21 mouse cellular contexts compared by ENCODE assay signal in genomic region chr16:4501703-4502102, GRCm38 (mm10). TPM values are rescaled to one million over a fixed set of nuclear protein-coding genes. Genes with fewer than 3 reads are reported as not detected.
A peak's percentile ranks its signal among the peaks of the same experiment; 100 is the strongest.
DNase-seq lines count a peak whose midpoint lies in the region; ATAC-seq and TF ChIP-seq lines count a peak whose summit lies in the region.
"Had no signal": no experiment of that assay in that cellular context is flagged by ENCODE, and none has a peak within 500 bp of the region (broad histone marks: within the 10 kb centered on the region; RNA-seq: fewer than 3 reads in every experiment).

No protein-coding gene starts in this region.

- peaks cover 75% of the 10 kb centered on the region for H3K4me1 ChIP-seq in heart, embryonic 13.5 days
- H3K4me1 ChIP-seq in heart, postnatal 0 days (ENCODE audit: control insufficient read depth, insufficient read depth): peaks cover 51% of the 10 kb centered on the region
- H3K4me1 ChIP-seq in brown adipose tissue, adult 24 weeks (ENCODE audit: control insufficient read depth, insufficient read depth, insufficient read length, low read length): peaks cover 25% of the 10 kb centered on the region
- peaks cover 17% of the 10 kb centered on the region for H3K4me1 ChIP-seq in small intestine, adult 2 months (ENCODE audit: control insufficient read depth, insufficient read depth, insufficient read length, low read length)
- H3K4me1 ChIP-seq: forebrain, embryonic 10.5 days; forebrain, embryonic 13.5 days; hindbrain, embryonic 12.5 days; hindbrain, embryonic 15.5 days had no signal

- TF ChIP-seq EP300 in heart, postnatal 0 days (IDR thresholded peaks at IDR 0.05; ENCODE audit: low read depth): no peak

- TF ChIP-seq POLR2A in small intestine, adult 2 months (IDR thresholded peaks at IDR 0.05; ENCODE audit: low read depth, low read length): no peak

- no peak overlapping the region for H3K4me3 ChIP-seq in heart, embryonic 13.5 days
- no peak overlapping the region for H3K4me3 ChIP-seq in heart, postnatal 0 days (ENCODE audit: low read depth, low read length)
- no peak overlapping the region for H3K4me3 ChIP-seq in brown adipose tissue, adult 24 weeks (ENCODE audit: insufficient read depth, low read depth, low read length)
- no peak overlapping the region for H3K4me3 ChIP-seq in small intestine, adult 2 months (ENCODE audit: low read depth, low read length)
- H3K4me3 ChIP-seq: forebrain, embryonic 10.5 days; forebrain, embryonic 13.5 days; hindbrain, embryonic 12.5 days; hindbrain, embryonic 15.5 days had no signal

- ATAC-seq in heart, embryonic 13.5 days (ENCODE audit: extremely low read depth, insufficient number of reproducible peaks, low FRiP score, low TSS enrichment): no peak
- no peak for ATAC-seq in heart, postnatal 0 days (ENCODE audit: insufficient read depth, low read depth)
- no peak for ATAC-seq in megakaryocyte progenitor cell, adult 5-6 weeks (replicated peaks; ENCODE audit: poor library complexity)
- ATAC-seq: activated CD4-positive, CD25-positive, alpha-beta regulatory T cell, adult 4 months; CD4-positive, CD25-positive, alpha-beta regulatory T cell, adult 4 months; forebrain, embryonic 13.5 days; forebrain, embryonic 16.5 days had no signal

- peak overlapping the region; percentile 82 for H3K27ac ChIP-seq in heart, embryonic 13.5 days (replicated peaks)
- peak overlapping the region; percentile 94 for H3K27ac ChIP-seq in heart, postnatal 0 days (ENCODE audit: low read depth)
- H3K27ac ChIP-seq in brown adipose tissue, adult 24 weeks (replicated peaks; ENCODE audit: low read depth, low read length): peak overlapping the region; percentile 94
- H3K27ac ChIP-seq in small intestine, adult 2 months (ENCODE audit: insufficient read depth, low read depth, low read length): peak overlapping the region; percentile 37; the same call in 1 of the 2 replicates
- H3K27ac ChIP-seq: forebrain, embryonic 10.5 days; forebrain, embryonic 13.5 days; hindbrain, embryonic 12.5 days; hindbrain, embryonic 15.5 days had no signal

- no peaks in the 10 kb centered on the region for H3K9me3 ChIP-seq in heart, embryonic 13.5 days
- H3K9me3 ChIP-seq in heart, postnatal 0 days (replicated peaks; ENCODE audit: control insufficient read depth, low read length): no peaks in the 10 kb centered on the region
- H3K9me3 ChIP-seq: forebrain, embryonic 10.5 days; forebrain, embryonic 13.5 days; hindbrain, embryonic 12.5 days; hindbrain, embryonic 15.5 days had no signal

- H3K9ac ChIP-seq in heart, embryonic 13.5 days: peak overlapping the region; percentile 54; the same call in 1 of the 2 replicates
- H3K9ac ChIP-seq in heart, postnatal 0 days (replicated peaks; ENCODE audit: low read depth, low read length): no peak overlapping the region
- H3K9ac ChIP-seq: forebrain, embryonic 13.5 days; hindbrain, embryonic 12.5 days; hindbrain, embryonic 15.5 days had no signal

- TF ChIP-seq CTCF in heart, postnatal 0 days (IDR thresholded peaks at IDR 0.05; ENCODE audit: low read depth): no peak
- no peak for TF ChIP-seq CTCF in small intestine, adult 2 months (IDR thresholded peaks at IDR 0.05; ENCODE audit: extremely low read depth, insufficient read length, insufficient replicate concordance, low read depth, low read length)

- intact Hi-C loops in heart, postnatal 25 days (cut with DNase I): no loop called here
- intact Hi-C loops in heart, postnatal 14 days (cut with DNase I): no loop called here

- H3K36me3 ChIP-seq in heart, embryonic 13.5 days: peaks cover 35% of the 10 kb centered on the region
- peaks cover 21% of the 10 kb centered on the region; the same call in 1 of the 2 replicates for H3K36me3 ChIP-seq in heart, postnatal 0 days (replicated peaks; ENCODE audit: control insufficient read depth, insufficient read depth, low read length)
- H3K36me3 ChIP-seq in small intestine, adult 2 months (ENCODE audit: control insufficient read depth, insufficient read depth, low read length): no peaks in the 10 kb centered on the region
- H3K36me3 ChIP-seq: forebrain, embryonic 10.5 days; hindbrain, embryonic 12.5 days; hindbrain, embryonic 15.5 days had no signal

- DNase-seq in heart, postnatal 25 days (ENCODE audit: low spot score): no peak
- DNase-seq in heart, postnatal 0 days (ENCODE audit: low spot score): no peak
- DNase-seq in heart, postnatal 14 days: no peak
- DNase-seq: adrenal gland, adult 8-10 months; adrenal gland, postnatal 25 days; cerebellum, adult 18-20 months; cerebellum, adult 9-10 months; cerebellum, postnatal 14 days; gastrocnemius, postnatal 36 days; kidney, adult 18-20 months had no signal

- no peaks in the 10 kb centered on the region for H3K27me3 ChIP-seq in heart, embryonic 13.5 days (replicated peaks)
- no peaks in the 10 kb centered on the region for H3K27me3 ChIP-seq in heart, postnatal 0 days (ENCODE audit: control insufficient read depth, insufficient read depth, low read length)
- H3K27me3 ChIP-seq in small intestine, adult 2 months (ENCODE audit: control insufficient read depth, insufficient read depth, low read length): no peaks in the 10 kb centered on the region
- H3K27me3 ChIP-seq: forebrain, embryonic 13.5 days; hindbrain, embryonic 12.5 days; hindbrain, embryonic 15.5 days had no signal

- no peak overlapping the region for H3K4me2 ChIP-seq in heart, embryonic 13.5 days
- no peak overlapping the region for H3K4me2 ChIP-seq in heart, postnatal 0 days (ENCODE audit: low read depth, low read length)
- H3K4me2 ChIP-seq: forebrain, embryonic 13.5 days; hindbrain, embryonic 12.5 days; hindbrain, embryonic 15.5 days had no signal

- WGBS in heart, embryonic 13.5 days: 80% methylated on average over 3 of the region's 3 CpGs
- 60% methylated on average over 3 of the region's 3 CpGs for WGBS in heart, postnatal 0 days
- WGBS in small intestine, adult 2 months: 49% methylated on average over 3 of the region's 3 CpGs

RNA-seq across cellular contexts. Expression of gene Srl, which starts 39.9 kb away (rescaled TPM):
- polyA plus RNA-seq in heart, embryonic 13.5 days (2015; fragmentation: Nextera tagmentation; extraction: Ambion mirVana): 177 and 181 TPM in 2 replicates
- total RNA-seq in heart, postnatal 25 days (2021): 1,000 to 10,000 TPM; 1,004 to 1,109 TPM
- 910 and 974 TPM in 2 replicates for total RNA-seq in heart, postnatal 0 days (2014; rRNA removed; ENCODE audit: low replicate concordance)
- polyA plus RNA-seq in heart, postnatal 0 days (2015; fragmentation: Nextera tagmentation; extraction: Ambion mirVana): 346 and 419 TPM in 2 replicates
- total RNA-seq in heart, postnatal 14 days (2021): 1,000 to 10,000 TPM; 1,039 to 1,112 TPM
- polyA plus RNA-seq in brown adipose tissue, adult 24 weeks (2012; ENCODE audit: insufficient read depth, insufficient read length, missing spikeins): 17.3 and 26.8 TPM in 2 replicates
- 0.18 and 0.25 TPM in 2 replicates for polyA plus RNA-seq in small intestine, adult 2 months (2012; rRNA removed)
- total RNA-seq in megakaryocyte progenitor cell, adult 5-6 weeks (2015): 2.9 and 4.4 TPM in 2 replicates
- 13.9 and 18.7 TPM in 2 replicates for total RNA-seq in megakaryocyte progenitor cell, adult 5-6 weeks (2017)

RNA-seq across cellular contexts. Expression of gene Tfap4, which starts 58.0 kb away (rescaled TPM):
- 6.3 and 7.7 TPM in 2 replicates for polyA plus RNA-seq in heart, embryonic 13.5 days (2015; fragmentation: Nextera tagmentation; extraction: Ambion mirVana)
- total RNA-seq in heart, postnatal 25 days (2021): 1 to 10 TPM; 3.5 to 4.2 TPM
- 2.6 and 6.3 TPM in 2 replicates for total RNA-seq in heart, postnatal 0 days (2014; rRNA removed; ENCODE audit: low replicate concordance)
- polyA plus RNA-seq in heart, postnatal 0 days (2015; fragmentation: Nextera tagmentation; extraction: Ambion mirVana): 2.9 and 3.4 TPM in 2 replicates
- 1 to 10 TPM; 3.0 to 3.1 TPM for total RNA-seq in heart, postnatal 14 days (2021)
- polyA plus RNA-seq in brown adipose tissue, adult 24 weeks (2012; ENCODE audit: insufficient read depth, insufficient read length, missing spikeins): 3.2 and 3.3 TPM in 2 replicates
- polyA plus RNA-seq in small intestine, adult 2 months (2012; rRNA removed): 4.0 and 8.3 TPM in 2 replicates
- 37.1 and 41.2 TPM in 2 replicates for total RNA-seq in megakaryocyte progenitor cell, adult 5-6 weeks (2015)
- 42.0 and 53.9 TPM in 2 replicates for total RNA-seq in megakaryocyte progenitor cell, adult 5-6 weeks (2017)

Comparison
In these comparisons a context has a peak if more than half of its experiments do, and no peak if none do; other contexts are left out.
1. H3K27ac ChIP-seq: peak in every context shown above with its lines; median percentile 94 in heart, postnatal 0 days; 94 in brown adipose tissue, adult 24 weeks; 82 in heart, embryonic 13.5 days; 37 in small intestine, adult 2 months.
2. RNA of gene Srl, which starts 39.9 kb away (total RNA-seq): 1,039 to 1,112 TPM in heart, postnatal 14 days, 1,004 to 1,109 TPM in heart, postnatal 25 days and 910 to 974 TPM in heart, postnatal 0 days; 2.9 to 18.7 TPM in megakaryocyte progenitor cell, adult 5-6 weeks; every median in the first group is over 10 times any median in the second.